Mouse (Mus musculus) heart, adult 9 months (tissue): Measurements from ENCODE around the gene Stx11.

Source experiments
- DNase-seq, 2 experiments: peaks; one replicate each; pipeline ENCODE4 v3.0.0; 2022; ENCODE audit warnings: low spot score in 2 of 2

Stx11 gene

GRCm38 (mm10) chr10:12915826-12916225 lies 48.3 kb downstream of the Stx11 start:
- no peak for DNase-seq

- no peak for DNase-seq
These were observed 49.9 kb downstream of the Stx11 start for GRCm38 (mm10) chr10:12914203-12914602.

GRCm38 (mm10) chr10:12911981-12912530 lies 52.0 kb downstream of the Stx11 start:
- DNase-seq, result peak; percentile 23 to 41

GRCm38 (mm10) chr10:12911451-12911850 lies 52.6 kb downstream of the Stx11 start:
- no peak for DNase-seq

GRCm38 (mm10) chr10:12909891-12910290 lies 54.2 kb downstream of the Stx11 start:
- no peak for DNase-seq

- DNase-seq, result no peak
These were observed 54.9 kb downstream of the Stx11 start for GRCm38 (mm10) chr10:12909179-12909578.

- no peak for DNase-seq
These were observed 60.0 kb downstream of the Stx11 start for GRCm38 (mm10) chr10:12904140-12904528.

GRCm38 (mm10) chr10:12903440-12904139 lies 60.5 kb downstream of the Stx11 start:
- DNase-seq, result no peak

GRCm38 (mm10) chr10:12899901-12900300 lies 64.2 kb downstream of the Stx11 start:
- no peak for DNase-seq

- no peak for DNase-seq
These were observed 70.8 kb downstream of the Stx11 start for GRCm38 (mm10) chr10:12893339-12893738.

GRCm38 (mm10) chr10:12888373-12888772 lies 75.7 kb downstream of the Stx11 start:
- DNase-seq, result peak; percentile 11 to 24
